Mouse (Mus musculus) left cerebral cortex, postnatal 4 days (tissue): ENCODE data around the gene Calml3. TPM values are rescaled to one million over a fixed set of nuclear protein-coding genes. Genes with fewer than 3 reads are reported as not detected.

Experiments used
- total RNA-seq, 2 experiments: library from RNA; stranded (reverse); gene quantifications; 2 replicates each; pipeline ENCODE4 v1.2.3; 2021

Gene Calml3
- total RNA-seq, 2 experiments from 2014 or later = not detected

Other genes with a start within 250 kb of the Calml3 start
- gene Fam208b, start 193.2 kb downstream of the Calml3 start, total RNA-seq = 10 to 100 TPM; 42.5 to 43.7 TPM
- gene Asb13, start 170.3 kb downstream of the Calml3 start, total RNA-seq = 10 to 100 TPM; 20.8 to 22.0 TPM
- gene Calm4, start 33.4 kb upstream of the Calml3 start, total RNA-seq = not detected
- gene Calm5, start 49.9 kb upstream of the Calml3 start, total RNA-seq = not detected
- 10 to 100 TPM; 21.1 to 21.4 TPM for gene Net1, start 113.9 kb upstream of the Calml3 start, total RNA-seq
- gene Tubal3, start 114.0 kb upstream of the Calml3 start, total RNA-seq = not detected
- gene Ucn3, start 141.0 kb upstream of the Calml3 start, total RNA-seq = under 1 TPM in 1 of 2 experiments, not detected in 1; 0.24 TPM
- under 1 TPM; 0.68 TPM for gene Akr1c14, start 244.7 kb upstream of the Calml3 start, total RNA-seq